Mouse (Mus musculus) lung, postnatal 0 days (tissue): Measurements from ENCODE around the gene Dph1. TPM values are rescaled to one million over a fixed set of nuclear protein-coding genes. Genes with fewer than 3 reads are reported as not detected.

ENCODE experiments used
- ATAC-seq: fragments of 200-750 bp; cut with Nextera tagmentation; 2 replicates; pipeline ENCODE4 v1.8.0; 2017; ENCODE audit warnings: moderate library complexity
- DNase-seq: peaks from one replicate; pipeline ENCODE4 v3.0.0-alpha.2; 2016; ENCODE audit warnings: low spot score
- H3K27ac ChIP-seq: fragments of 300-500 bp; sonication (generic); 2 replicates; pipeline ENCODE4 v1.5.1; 2014; ENCODE audit warnings: antibody characterized with exemption, mild to moderate bottlenecking, low read length, mixed read lengths
- H3K27me3 ChIP-seq: fragments of 300-500 bp; sonication (generic); replicated peaks from 2 replicates; pipeline ENCODE4 v1.6.1; 2014; ENCODE audit warnings: low read length, mixed read lengths; ENCODE audit not compliant: insufficient read depth
- H3K36me3 ChIP-seq: fragments of 300-500 bp; sonication (generic); 2 replicates; pipeline ENCODE4 v1.6.1; 2014; ENCODE audit warnings: low read length, mixed read lengths; ENCODE audit not compliant: insufficient read depth
- H3K4me1 ChIP-seq: fragments of 300-500 bp; sonication (generic); 2 replicates; pipeline ENCODE4 v1.6.1; 2014; ENCODE audit warnings: antibody characterized with exemption, low read depth, low read length, mixed read lengths; ENCODE audit not compliant: insufficient read depth
- H3K4me2 ChIP-seq: fragments of 300-500 bp; sonication (generic); replicated peaks from 2 replicates; pipeline ENCODE4 v1.6.1; 2014; ENCODE audit warnings: low read depth, mild to moderate bottlenecking, low read length, moderate library complexity, mixed read lengths
- H3K4me3 ChIP-seq: fragments of 300-500 bp; sonication (generic); 2 replicates; pipeline ENCODE4 v1.5.1; 2014; ENCODE audit warnings: low read depth, low read length
- H3K9ac ChIP-seq: fragments of 300-500 bp; sonication (generic); replicated peaks from 2 replicates; pipeline ENCODE4 v1.6.1; 2014; ENCODE audit warnings: low read depth, mild to moderate bottlenecking
- H3K9me3 ChIP-seq: fragments of 300-500 bp; sonication (generic); 2 replicates; pipeline ENCODE4 v1.6.1; 2016; ENCODE audit warnings: low read length, mixed read lengths
- CTCF ChIP-seq: IDR thresholded peaks from 2 replicates; pipeline ENCODE4 v1.5.1; 2016; ENCODE audit warnings: antibody characterized with exemption, mild to moderate bottlenecking
- EP300 ChIP-seq: IDR thresholded peaks from 2 replicates; pipeline ENCODE4 v1.6.1; 2016; ENCODE audit warnings: antibody characterized with exemption, mild to moderate bottlenecking, control low read depth
- WGBS: fragments of 180-500 bp; shearing (Covaris S2); extraction: QIAGEN DNeasy Blood & Tissue Kit; methylation state at CpG from one replicate; pipeline ENCODE4 v1.1.7; 2014; 5-methylcytosine and 5-hydroxymethylcytosine counted together
- polyA plus RNA-seq: library from polyadenylated mRNA; unstranded; fragments of >200 nt; fragmentation: Nextera tagmentation; extraction: Ambion mirVana; gene quantifications from 2 replicates; pipeline ENCODE4 v1.2.1, GENCODE M21; 2015

Gene Dph1
- polyA plus RNA-seq, 1 experiment from 2014 or later: 14.8 TPM

- H3K9me3 ChIP-seq: no peaks in the 10 kb centered on the region
- no peak overlapping the region for H3K9ac ChIP-seq
- peak; percentile 76 for DNase-seq
- no peak overlapping the region for H3K4me2 ChIP-seq
- H3K27ac ChIP-seq: peak overlapping the region; percentile 73
- WGBS: 25% methylated on average over 18 of the region's 18 CpGs
- H3K4me1 ChIP-seq: peaks cover 9% of the 10 kb centered on the region; the same call in 1 of the 2 replicates
- TF ChIP-seq CTCF (peak; percentile 15; the same call in 1 of the 2 replicates), EP300 (peak; percentile 71)
- H3K36me3 ChIP-seq: no peaks in the 10 kb centered on the region
- H3K4me3 ChIP-seq: no peak overlapping the region
- ATAC-seq: peak; percentile 75
- no peaks in the 10 kb centered on the region for H3K27me3 ChIP-seq
These were observed 38.2 kb downstream of the Dph1 start for GRCm38 (mm10) chr11:75152603-75153557.

- 67% methylated on average over 1 of the region's 1 CpGs for WGBS
- TF ChIP-seq CTCF (no peak), EP300 (no peak)
These were observed 40.7 kb downstream of the Dph1 start for GRCm38 (mm10) chr11:75150346-75150745.

DNA sequence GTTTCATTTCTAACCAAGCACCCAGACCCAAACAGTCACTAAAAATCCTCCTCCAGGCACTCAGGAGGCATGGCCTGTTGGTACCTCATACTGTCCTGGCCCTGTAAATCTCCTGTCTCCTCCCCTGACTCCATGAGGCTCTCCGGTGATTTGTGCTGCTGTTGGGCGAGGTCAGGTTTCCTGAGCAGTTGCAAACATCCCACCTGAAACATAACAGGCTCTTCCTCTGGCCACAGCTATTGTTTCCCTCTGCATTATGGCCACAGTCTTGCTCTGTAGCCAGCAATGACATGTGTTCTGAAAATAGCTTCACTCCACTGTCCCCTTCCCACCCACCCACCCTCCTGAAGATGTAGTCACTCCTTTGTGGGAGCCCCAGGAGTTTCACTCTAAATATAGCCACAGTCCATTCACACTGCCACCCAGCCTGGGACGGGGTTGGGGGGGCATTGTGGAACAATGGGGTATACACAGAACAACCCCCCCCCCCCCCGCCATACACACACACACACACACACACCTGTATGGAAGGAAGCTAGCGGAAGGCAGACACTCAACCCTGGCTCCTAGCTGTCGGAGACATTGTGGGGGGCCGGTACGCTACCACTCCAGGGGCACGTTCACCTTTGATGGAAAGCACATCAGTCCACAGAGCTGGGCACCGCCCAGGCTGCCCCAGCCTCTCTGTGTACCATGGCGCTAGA is 42.6 kb downstream of the Dph1 start:
- DNase-seq: peak; percentile 54
- H3K9ac ChIP-seq: no peak overlapping the region
- TF ChIP-seq CTCF (no peak), EP300 (no peak)
- no peak overlapping the region for H3K4me2 ChIP-seq
- ATAC-seq: peak; percentile 68
- peaks cover 10% of the 10 kb centered on the region; the same call in 1 of the 2 replicates for H3K4me1 ChIP-seq
- H3K4me3 ChIP-seq: no peak overlapping the region
- peak overlapping the region; percentile 55; the same call in 1 of the 2 replicates for H3K27ac ChIP-seq
- H3K9me3 ChIP-seq: no peaks in the 10 kb centered on the region
- 72% methylated on average over 11 of the region's 11 CpGs for WGBS
- no peaks in the 10 kb centered on the region for H3K27me3 ChIP-seq
- no peaks in the 10 kb centered on the region for H3K36me3 ChIP-seq

More at GRCm38 (mm10) chr11:75150346-75150745, 40.7 kb downstream of the Dph1 start:
- no peak for ATAC-seq
- Histone ChIP-seq H3K9ac (no peak overlapping the region), H3K27ac (no peak overlapping the region), H3K36me3 (no peaks in the 10 kb centered on the region), H3K27me3 (no peaks in the 10 kb centered on the region), H3K4me3 (no peak overlapping the region), H3K4me1 (peaks cover 11% of the 10 kb centered on the region; the same call in 1 of the 2 replicates), H3K4me2 (no peak overlapping the region), H3K9me3 (no peaks in the 10 kb centered on the region)
- DNase-seq: no peak

DNA sequence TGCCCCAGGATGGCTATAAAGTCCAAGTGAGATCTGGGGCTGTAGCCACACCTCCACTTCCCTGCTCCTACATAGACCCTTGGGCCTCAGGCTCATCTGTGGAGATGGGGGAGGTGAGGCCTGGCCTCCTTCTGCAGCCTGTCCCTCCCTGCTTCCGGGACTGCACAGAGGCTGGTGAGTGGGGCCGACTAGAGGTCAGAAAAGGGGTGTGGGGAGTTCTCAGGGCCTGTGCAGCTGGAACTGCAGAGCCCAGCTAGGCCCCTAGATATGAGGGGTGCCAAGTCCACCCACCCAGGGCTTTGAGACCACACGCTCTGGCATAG is 43.2 kb downstream of the Dph1 start:
- Histone ChIP-seq H3K27me3 (no peaks in the 10 kb centered on the region), H3K9me3 (no peaks in the 10 kb centered on the region), H3K4me3 (no peak overlapping the region), H3K36me3 (no peaks in the 10 kb centered on the region), H3K4me2 (no peak overlapping the region), H3K27ac (peak overlapping the region; percentile 55; the same call in 1 of the 2 replicates), H3K9ac (0 out of 2 replicates have a peak overlapping the region, but pooled peaks have one; percentile 3), H3K4me1 (peaks cover 7% of the 10 kb centered on the region; the same call in 1 of the 2 replicates)
- DNase-seq (peak; percentile 78), ATAC-seq (peak; percentile 78)
- TF ChIP-seq EP300 (no peak), CTCF (peak; percentile 39; the same call in 1 of the 2 replicates)
- WGBS: 37% methylated on average over 3 of the region's 3 CpGs

DNA sequence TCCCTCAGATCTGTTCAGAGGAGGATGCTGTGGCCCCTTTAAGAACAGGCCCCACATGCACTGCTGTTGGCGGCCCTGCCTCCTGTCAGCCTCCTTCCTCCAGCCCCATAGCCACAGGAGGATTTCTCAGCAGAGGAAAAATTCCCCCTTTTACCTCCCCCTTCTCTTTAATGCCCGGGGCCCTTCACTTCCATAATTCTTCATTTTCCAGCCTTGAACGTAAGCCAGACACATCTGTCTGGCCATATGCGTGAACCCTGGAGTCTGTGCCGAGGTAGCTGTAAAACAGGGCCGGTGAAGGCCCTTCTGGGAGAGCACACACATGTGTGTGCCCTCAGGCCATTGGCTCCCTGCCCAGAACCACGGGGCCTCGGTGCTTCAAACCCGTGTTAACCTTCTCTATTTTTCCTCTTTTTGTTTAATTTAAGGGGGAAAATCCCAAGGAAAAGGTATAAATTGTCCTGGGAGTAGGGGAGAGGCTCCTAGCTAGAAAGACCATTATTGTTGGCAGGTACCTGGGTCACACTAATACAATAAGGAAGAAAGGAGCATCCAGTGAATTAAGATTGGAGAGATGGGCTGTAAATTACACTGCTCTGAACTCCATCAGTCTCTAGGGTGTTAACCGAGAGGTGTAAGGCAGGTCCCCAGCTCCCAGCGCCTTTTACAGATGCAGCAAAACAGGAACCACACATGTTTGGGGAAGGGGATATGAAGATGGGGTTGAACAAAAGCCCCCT is 43.8 kb downstream of the Dph1 start:
- no peak for ATAC-seq
- 24% methylated on average over 11 of the region's 11 CpGs for WGBS
- DNase-seq: peak; percentile 23
- Histone ChIP-seq H3K9me3 (no peaks in the 10 kb centered on the region), H3K36me3 (0 out of 2 replicates have a peak, but pooled peaks cover 4% of the 10 kb centered on the region), H3K27ac (peak overlapping the region; percentile 55; the same call in 1 of the 2 replicates), H3K9ac (0 out of 2 replicates have a peak overlapping the region, but pooled peaks have one; percentile 3), H3K4me1 (peaks cover 7% of the 10 kb centered on the region; the same call in 1 of the 2 replicates), H3K4me2 (no peak overlapping the region), H3K4me3 (no peak overlapping the region), H3K27me3 (no peaks in the 10 kb centered on the region)
- no peak for TF ChIP-seq CTCF
- no peak for TF ChIP-seq EP300
